Mouse (Mus musculus) bone marrow macrophage, adult 2 months (primary cell): ENCODE data around the gene Terf2. TPM values are rescaled to one million over a fixed set of nuclear protein-coding genes. Genes with fewer than 3 reads are reported as not detected.
"Not testable (repeated sequence)": the region's sequence is repeated elsewhere in the genome, so short reads cannot be mapped to it uniquely, and the experiment has no call there.

Source experiments
- H3K27ac ChIP-seq: 2 replicates; pipeline ENCODE4 v1.5.1; 2012; ENCODE audit warnings: low read depth, low read length; ENCODE audit not compliant: insufficient read depth
- H3K4me1 ChIP-seq: 2 replicates; pipeline ENCODE4 v1.6.1; 2012; ENCODE audit warnings: low read length; ENCODE audit not compliant: control insufficient read depth, insufficient read depth
- H3K4me3 ChIP-seq: 2 replicates; pipeline ENCODE4 v1.5.1; 2012; ENCODE audit warnings: mild to moderate bottlenecking, low read length, moderate library complexity; ENCODE audit not compliant: insufficient read depth
- CTCF ChIP-seq: IDR thresholded peaks from 2 replicates; pipeline ENCODE4 v1.5.1; 2012; ENCODE audit warnings: low read depth, mild to moderate bottlenecking, low read length, moderate library complexity
- POLR2A ChIP-seq: IDR thresholded peaks from 2 replicates; pipeline ENCODE4 v1.6.1; 2012; ENCODE audit warnings: mild to moderate bottlenecking, low read depth, low read length, borderline replicate concordance
- polyA plus RNA-seq: library from polyadenylated mRNA; stranded (reverse); fragments of >200 nt; gene quantifications from 2 replicates; pipeline ENCODE4 v1.2.4, GENCODE M21; 2012; ENCODE audit not compliant: missing spikeins, insufficient read depth, insufficient read length

Gene Terf2
- polyA plus RNA-seq, 1 experiment = 34.2 TPM

DNA sequence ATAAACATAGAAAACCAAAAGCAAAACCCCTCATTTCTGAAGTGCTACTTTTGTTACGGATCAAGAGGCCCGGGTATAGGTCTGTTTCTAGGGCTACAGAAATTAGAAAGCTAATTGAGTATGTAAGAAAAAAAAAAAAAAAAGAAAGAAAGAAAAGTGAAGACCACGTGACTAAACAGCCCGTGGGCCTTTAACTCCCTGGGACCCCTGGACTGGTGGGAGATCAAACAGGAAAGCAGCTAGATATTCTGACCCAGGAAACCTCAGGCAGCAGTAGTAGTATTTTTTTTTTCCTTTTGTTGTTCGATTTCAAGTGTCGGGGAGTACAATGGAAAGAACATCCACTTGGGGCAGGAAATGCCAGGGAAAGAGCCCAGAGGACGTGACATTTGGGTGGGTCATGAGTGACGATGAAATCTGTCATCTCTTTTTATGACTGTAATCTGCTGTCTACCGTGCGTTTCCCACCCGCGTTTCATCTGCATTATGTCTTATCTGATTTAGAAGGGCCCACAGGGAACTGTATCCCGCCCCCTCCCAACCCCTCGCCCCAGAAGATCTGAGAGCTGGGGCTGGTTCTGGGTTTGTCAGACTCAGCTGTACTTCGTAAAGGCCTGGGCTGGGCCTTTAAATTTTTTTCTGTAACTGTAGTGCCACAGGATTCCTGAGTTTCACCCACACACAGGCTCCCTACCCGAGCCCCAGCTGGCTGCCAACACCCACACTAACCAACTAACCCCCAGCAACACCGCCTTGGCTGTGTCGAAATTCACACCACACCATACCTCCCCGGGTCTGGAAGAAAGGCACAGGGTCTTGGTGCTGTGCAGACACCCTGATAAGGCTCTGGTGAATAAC is 18.0 kb upstream of the Terf2 start:
- Histone ChIP-seq H3K27ac (no peak overlapping the region), H3K4me3 (no peak overlapping the region), H3K4me1 (0 out of 2 replicates have a peak, but pooled peaks cover 2% of the 10 kb centered on the region)
- TF ChIP-seq POLR2A (no peak), CTCF (no peak)

DNA sequence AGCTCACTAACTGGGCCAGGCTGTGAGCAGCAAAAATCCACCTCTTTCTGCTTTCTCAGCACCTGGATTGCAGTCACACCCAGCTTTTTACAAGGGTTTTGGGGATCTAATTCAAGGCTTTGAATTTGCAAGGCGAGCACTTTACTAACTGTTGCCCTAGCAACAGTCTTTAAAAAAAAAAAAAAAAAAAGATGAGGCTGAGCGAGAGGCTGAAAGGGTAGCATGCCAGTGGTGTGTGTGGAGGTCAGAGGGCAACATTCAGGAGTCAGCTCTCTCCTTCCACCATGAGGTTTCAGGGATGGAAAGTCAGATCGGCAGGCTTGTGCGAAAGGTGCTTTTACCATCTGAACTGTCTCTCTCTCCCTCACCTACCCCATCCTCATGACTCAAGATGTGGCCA is 16.9 kb upstream of the Terf2 start:
- Histone ChIP-seq H3K27ac (no peak overlapping the region), H3K4me1 (0 out of 2 replicates have a peak, but pooled peaks cover 5% of the 10 kb centered on the region), H3K4me3 (no peak overlapping the region)
- TF ChIP-seq CTCF = no peak
- no peak for TF ChIP-seq POLR2A

DNA sequence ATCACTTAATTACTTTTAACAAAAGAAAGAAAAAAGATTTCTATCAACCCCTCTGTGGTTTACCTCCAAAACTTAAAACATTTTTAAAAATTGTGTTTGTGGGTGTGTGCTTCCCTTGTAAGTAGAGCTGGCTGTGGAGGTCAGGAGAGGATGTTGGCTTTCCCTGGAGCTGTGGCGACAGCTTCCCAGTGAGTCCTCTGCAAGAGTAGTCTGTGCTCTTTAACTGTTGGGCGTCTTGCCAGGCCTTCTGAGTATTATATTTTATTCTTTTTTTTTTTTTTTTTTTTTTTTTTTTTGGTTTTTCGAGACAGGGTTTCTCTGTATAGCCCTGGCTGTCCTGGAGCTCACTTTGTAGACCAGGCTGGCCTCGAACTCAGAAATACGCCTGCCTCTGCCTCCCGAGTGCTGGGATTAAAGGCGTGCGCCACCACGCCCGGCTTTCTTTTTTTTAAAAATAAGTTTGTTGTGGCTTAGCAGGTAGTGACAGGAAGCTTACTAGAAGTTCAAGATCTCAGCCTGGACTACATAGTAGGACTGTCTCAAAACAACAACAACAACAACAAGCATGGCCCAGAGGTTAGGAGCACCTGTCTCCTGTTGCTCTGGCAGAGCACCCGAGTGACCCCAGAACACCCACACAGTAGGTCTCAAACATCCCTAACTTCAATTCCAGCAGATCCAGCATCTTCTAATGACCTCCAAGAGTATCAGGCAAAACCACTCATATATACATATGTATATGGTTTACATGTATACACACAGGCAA is 15.2 kb upstream of the Terf2 start:
- TF ChIP-seq CTCF (no peak), POLR2A (no peak)
- 0 out of 2 replicates have a peak, but pooled peaks cover 5% of the 10 kb centered on the region for H3K4me1 ChIP-seq

DNA sequence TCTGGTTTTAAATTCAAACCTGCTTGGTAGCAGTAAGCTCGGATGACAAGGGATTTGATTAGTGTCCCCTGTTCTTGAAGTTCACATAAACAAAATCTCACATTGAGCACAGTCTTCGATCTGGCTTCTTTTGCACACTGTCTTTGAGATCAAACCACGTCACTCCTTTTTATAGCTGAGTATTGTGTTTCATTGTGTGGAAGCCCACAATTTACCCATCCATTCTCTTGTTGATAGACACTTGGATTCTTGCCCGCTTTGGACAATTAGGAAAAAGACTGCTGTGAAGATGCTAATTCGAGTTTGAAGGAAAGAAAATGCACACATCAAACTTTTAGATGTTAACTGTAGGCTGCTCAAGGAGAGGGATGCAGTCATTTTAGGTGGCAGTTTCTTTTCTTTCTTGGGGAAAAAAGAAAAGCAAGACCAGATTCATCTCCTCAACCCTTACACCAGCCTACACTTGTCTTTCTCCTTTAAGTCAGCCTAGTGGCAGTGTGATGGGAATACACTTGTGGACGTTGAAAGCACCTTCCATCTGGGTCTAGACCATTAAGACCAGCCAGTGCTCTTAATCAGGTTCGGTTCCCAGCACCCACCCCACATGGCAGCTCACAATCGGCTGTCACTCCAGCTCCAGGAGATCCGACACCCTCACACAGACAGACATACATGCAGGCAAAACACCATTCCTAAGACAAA is 14.4 kb upstream of the Terf2 start:
- no peak overlapping the region for H3K4me3 ChIP-seq
- no peak for TF ChIP-seq CTCF
- TF ChIP-seq POLR2A = no peak
- no peak overlapping the region for H3K27ac ChIP-seq
- H3K4me1 ChIP-seq = 0 out of 2 replicates have a peak, but pooled peaks cover 3% of the 10 kb centered on the region

More for the DNA sequence above, 15.2 kb upstream of the Terf2 start:
- H3K27ac ChIP-seq = no peak overlapping the region
- H3K4me3 ChIP-seq = no peak overlapping the region

DNA sequence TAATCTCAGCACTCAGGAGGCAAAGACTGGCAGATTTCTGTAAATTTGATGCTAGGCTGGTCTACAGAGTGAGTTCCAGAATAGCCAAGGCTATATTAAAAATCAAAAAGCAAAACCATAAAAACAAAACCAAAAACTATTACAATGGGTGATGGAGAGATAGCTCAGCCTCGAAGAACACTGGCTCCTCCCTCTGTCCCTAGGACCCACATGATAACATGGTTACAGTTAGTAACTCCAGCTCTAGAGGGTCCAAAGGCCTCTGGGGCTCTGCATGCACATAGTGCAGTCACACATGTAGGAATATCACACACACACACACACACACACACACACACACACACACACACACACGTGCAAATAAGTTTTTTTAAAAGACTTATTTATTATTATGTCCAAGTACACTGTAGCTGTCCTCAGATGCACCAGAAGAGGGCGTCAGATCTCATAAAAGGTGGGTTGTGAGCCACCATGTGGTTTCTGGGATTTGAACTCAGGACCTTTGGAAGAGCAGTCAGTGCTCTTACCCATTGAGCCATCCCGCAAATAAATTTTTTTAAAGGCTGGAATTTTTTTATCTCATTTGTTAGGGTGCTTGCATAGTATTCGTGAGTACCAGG is 13.6 kb upstream of the Terf2 start:
- no peak for TF ChIP-seq POLR2A
- no peak for TF ChIP-seq CTCF
- no peak overlapping the region for H3K27ac ChIP-seq
- H3K4me1 ChIP-seq = 0 out of 2 replicates have a peak, but pooled peaks cover 3% of the 10 kb centered on the region
- no peak overlapping the region for H3K4me3 ChIP-seq

DNA sequence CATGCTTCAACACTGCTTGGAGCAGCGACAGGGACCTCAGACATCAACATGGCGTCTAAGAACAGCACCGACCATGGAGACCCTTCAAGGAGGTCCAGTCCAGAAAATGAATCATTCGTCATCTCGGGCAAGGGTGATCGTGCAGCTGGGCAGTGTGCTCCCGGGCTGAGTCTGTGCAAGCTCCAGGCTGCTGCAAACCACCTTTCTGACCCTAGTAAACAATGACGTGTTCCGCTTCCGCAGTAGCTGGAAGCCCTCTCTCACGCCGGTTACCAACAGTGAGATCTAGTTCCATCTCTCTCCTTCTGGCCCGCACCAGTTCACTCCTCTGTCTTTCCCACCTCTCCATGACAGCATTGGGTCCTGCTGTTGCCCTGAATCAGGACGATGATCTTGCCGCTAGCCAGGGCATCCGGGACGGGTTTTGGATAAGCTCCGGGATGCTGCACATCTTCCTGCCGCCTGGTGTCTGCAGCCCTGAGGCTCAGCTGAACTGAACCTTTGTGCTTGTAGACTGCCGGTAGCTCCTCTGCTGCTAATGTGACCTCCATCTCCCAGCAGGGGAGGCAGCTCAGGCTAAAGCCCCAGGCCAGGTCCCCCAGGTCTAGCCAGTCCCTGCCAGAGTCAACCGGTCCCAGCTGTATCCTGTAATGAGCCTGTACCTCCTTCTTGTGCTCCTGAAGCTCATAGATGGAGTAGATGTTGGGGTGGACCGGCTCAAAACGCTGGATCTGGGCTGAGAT is 12.8 kb upstream of the Terf2 start:
- Histone ChIP-seq H3K4me3 (no peak overlapping the region), H3K27ac (no peak overlapping the region), H3K4me1 (0 out of 2 replicates have a peak, but pooled peaks cover 3% of the 10 kb centered on the region)
- TF ChIP-seq CTCF (no peak), POLR2A (no peak)

DNA sequence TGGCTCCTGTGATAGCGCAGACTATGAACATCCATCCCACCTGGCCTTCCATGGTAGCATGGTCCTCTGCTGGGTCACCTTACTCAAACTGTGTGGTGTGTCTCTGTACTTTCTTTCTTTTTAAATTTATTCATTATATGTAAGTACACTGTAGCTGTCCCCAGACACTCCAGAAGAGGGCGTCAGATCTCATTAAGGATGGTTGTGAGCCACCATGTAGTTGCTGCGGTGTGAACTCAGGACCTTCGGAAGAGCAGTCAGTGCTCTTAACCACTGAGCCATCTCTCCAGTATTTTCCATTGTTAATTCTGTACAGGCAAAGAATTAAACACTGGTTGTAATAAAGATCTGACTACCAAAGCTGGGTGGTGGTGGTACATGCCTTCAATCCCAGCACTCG is 11.7 kb upstream of the Terf2 start:
- not testable (repeated sequence) for H3K4me1 ChIP-seq, H3K4me3 ChIP-seq, H3K27ac ChIP-seq

DNA sequence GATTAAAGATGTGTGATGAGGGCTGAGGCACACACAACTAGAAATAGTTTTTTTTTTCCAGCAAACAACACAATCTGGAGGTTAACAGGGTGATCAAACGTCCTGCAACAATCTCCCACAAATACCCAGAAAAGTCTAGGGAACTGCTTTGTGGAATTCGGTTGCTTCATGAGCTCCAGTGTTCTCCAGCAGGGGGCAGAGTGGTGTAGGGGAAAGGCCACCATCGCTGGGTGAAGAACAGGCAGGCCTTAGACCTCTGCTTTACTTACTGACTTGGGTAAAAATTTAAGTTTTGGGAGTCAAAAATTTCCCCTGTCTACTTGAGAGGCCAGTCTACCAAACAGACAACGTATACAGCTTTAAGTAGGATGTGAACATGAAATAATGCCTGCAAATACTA is 8.2 kb upstream of the Terf2 start:
- no peak overlapping the region for H3K4me3 ChIP-seq

DNA sequence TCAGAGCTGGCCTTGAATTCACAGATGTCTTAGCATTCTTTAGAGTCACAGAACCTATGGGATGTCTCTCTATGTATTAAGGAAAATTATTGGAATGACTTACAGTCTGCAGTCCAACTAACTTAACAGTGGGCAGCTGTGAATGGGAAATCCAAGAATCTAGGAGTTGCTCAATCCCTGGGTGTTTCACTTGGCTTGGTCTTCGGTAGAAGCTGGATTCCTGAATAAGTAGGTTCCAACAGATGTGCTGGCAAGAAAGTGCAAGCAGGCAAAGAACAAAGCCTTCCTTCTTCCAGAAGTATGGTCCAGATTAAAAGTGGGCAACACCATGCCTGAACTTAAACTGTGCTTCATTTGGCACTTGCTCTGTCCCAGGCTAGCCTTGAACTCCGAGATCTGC is 4.3 kb upstream of the Terf2 start:
- H3K27ac ChIP-seq = no peak overlapping the region
- H3K4me3 ChIP-seq = no peak overlapping the region
- no peak for TF ChIP-seq POLR2A
- no peak for TF ChIP-seq CTCF
- H3K4me1 ChIP-seq = peaks cover 13% of the 10 kb centered on the region

More for the DNA sequence above, 8.2 kb upstream of the Terf2 start:
- TF ChIP-seq POLR2A (no peak), CTCF (peak; percentile 64)
- Histone ChIP-seq H3K4me1 (peaks cover 13% of the 10 kb centered on the region), H3K27ac (no peak overlapping the region)
